Comparison of ENCODE assay signal across 21 mouse cellular contexts in the genomic region with DNA sequence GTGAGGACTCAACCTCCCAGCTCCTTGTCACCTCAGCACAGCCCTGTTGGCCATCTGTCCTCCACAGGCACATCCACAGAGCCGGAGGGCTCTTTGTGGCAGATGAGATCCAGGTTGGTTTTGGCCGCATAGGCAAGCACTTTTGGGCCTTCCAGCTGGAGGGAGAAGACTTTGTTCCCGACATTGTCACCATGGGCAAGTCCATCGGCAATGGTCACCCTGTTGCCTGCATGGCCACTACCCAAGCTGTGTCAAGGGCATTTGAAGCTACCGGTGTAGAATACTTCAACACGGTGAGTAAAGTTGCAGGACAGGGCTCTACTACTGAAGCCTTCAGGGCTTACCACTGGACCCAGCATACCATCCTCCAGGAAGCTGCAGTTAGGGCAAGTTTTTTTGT.
"Had no signal": no experiment of that assay in that cellular context is flagged by ENCODE, and none has a peak within 500 bp of the region (broad histone marks: within the 10 kb centered on the region; RNA-seq: fewer than 3 reads in every experiment).

No protein-coding gene starts in this region.

- H3K4me2 ChIP-seq: lung, embryonic 15.5 days; midbrain, embryonic 13.5 days; stomach, embryonic 15.5 days had no signal

- H3K9ac ChIP-seq: liver, embryonic 14.5 days; lung, embryonic 15.5 days; midbrain, embryonic 13.5 days; stomach, embryonic 15.5 days had no signal

- H3K9me3 ChIP-seq: lung, embryonic 15.5 days; megakaryocyte, embryonic 14.5 days; midbrain, embryonic 10.5 days; midbrain, embryonic 13.5 days; stomach, embryonic 15.5 days had no signal

- H3K4me1 ChIP-seq: lung, embryonic 15.5 days; midbrain, embryonic 10.5 days; midbrain, embryonic 13.5 days had no signal

- H3K4me3 ChIP-seq: left cerebral cortex, adult 2 months; lung, embryonic 15.5 days; megakaryocyte, embryonic 14.5 days; midbrain, embryonic 10.5 days; midbrain, embryonic 13.5 days; stomach, embryonic 15.5 days had no signal

- ATAC-seq: midbrain, embryonic 13.5 days; midbrain, embryonic 16.5 days had no signal

- H3K27me3 ChIP-seq: lung, embryonic 15.5 days; megakaryocyte, embryonic 14.5 days; midbrain, embryonic 13.5 days; stomach, embryonic 15.5 days had no signal

- H3K27ac ChIP-seq: kidney, postnatal 0 days; left cerebral cortex, adult 2 months; liver, embryonic 14.5 days; lung, embryonic 15.5 days; midbrain, embryonic 10.5 days; midbrain, embryonic 13.5 days; stomach, embryonic 15.5 days had no signal

- DNase-seq: kidney, adult 2 months; kidney, postnatal 25 days; layer of hippocampus, postnatal 36 days; lung, adult 18-20 months; lung, postnatal 10 days; lung, postnatal 36 days; retina, postnatal 1 day; right cerebral cortex, postnatal 25 days; spleen, adult 18-20 months; thymus, adult 18-20 months; thymus, postnatal 14 days; thymus, postnatal 4 days had no signal
